Mouse (Mus musculus) lung, postnatal 0 days (tissue): ENCODE results near the gene Nek1.

Experiments used
- CTCF ChIP-seq: IDR thresholded peaks from 2 replicates; pipeline ENCODE4 v1.5.1; 2016; ENCODE audit warnings: antibody characterized with exemption, mild to moderate bottlenecking
- EP300 ChIP-seq: IDR thresholded peaks from 2 replicates; pipeline ENCODE4 v1.6.1; 2016; ENCODE audit warnings: antibody characterized with exemption, mild to moderate bottlenecking, control low read depth

DNA sequence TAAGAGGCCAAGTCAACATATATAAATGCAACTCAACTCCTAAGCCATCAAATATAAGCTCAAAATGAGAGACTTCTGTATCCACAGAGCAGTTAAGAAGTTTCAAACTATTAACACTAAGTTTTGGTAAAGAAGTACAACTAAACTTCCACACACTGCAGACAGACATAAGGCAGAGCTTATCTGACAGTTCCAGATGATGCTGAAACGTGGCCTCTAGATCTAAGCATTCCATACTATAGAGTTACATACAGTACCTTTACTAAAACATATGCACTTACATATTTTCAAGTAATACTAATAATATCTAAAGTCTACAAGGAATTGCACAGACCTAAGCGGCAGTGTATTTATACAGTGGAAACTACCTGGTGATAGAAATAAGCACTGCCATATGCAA lies 18.2 kb upstream of the Nek1 start:
- TF ChIP-seq CTCF = no peak
- no peak for TF ChIP-seq EP300
